Comparison of ENCODE assay signal across 8 mouse cellular contexts in genomic region chr4:105245479-105245944, GRCm38 (mm10).
DNase-seq lines count a peak whose midpoint lies in the region; ATAC-seq and TF ChIP-seq lines count a peak whose summit lies in the region.

No protein-coding gene starts in this region.

- 0 out of 2 replicates have a peak overlapping the region, but pooled peaks have one; percentile 8 for H3K4me2 ChIP-seq in CH12.LX (ENCODE audit: insufficient read depth, low read depth, poor library complexity, severe bottlenecking)
- peak overlapping the region; percentile 54 for H3K4me2 ChIP-seq in forebrain, embryonic 16.5 days (ENCODE audit: low read length)
- H3K4me2 ChIP-seq in neural tube, embryonic 15.5 days, result peak overlapping the region; percentile 60

- dilution Hi-C loops in CH12.LX (cut with MboI; ENCODE audit: extremely low pct_ligation_motif_present, extremely low pct_unique_long_range_greater_than_20kb, low sequenced_read_pairs), result no loop called here

- ATAC-seq in forebrain, embryonic 16.5 days, result peak; percentile 98
- ATAC-seq in neural tube, embryonic 15.5 days (ENCODE audit: low FRiP score), result peak; percentile 90

- no peak for TF ChIP-seq EP300 in CH12.LX (IDR thresholded peaks at IDR 0.05; ENCODE audit: low read length)

- H3K4me3 ChIP-seq in CH12.LX (replicated peaks in 1 of 3; ENCODE audit: low read depth in 2 of 3, low read length in 2 of 3, poor library complexity in 1 of 3), result no peak overlapping the region
- H3K4me3 ChIP-seq in forebrain, embryonic 16.5 days (replicated peaks; ENCODE audit: low read length), result peak overlapping the region; percentile 32
- peak overlapping the region; percentile 44 for H3K4me3 ChIP-seq in hindbrain, embryonic 10.5 days
- peak overlapping the region; percentile 30 for H3K4me3 ChIP-seq in neural tube, embryonic 15.5 days (replicated peaks)

- in situ Hi-C loops in CH12.LX (cut with MboI; ENCODE audit: low pct_ligation_motif_present, low pct_unique_long_range_greater_than_20kb, low sequenced_read_pairs), result no loop called here

- no peak for TF ChIP-seq CTCF in CH12.LX (conservative IDR thresholded peaks at IDR 0.05 in 1 of 2, IDR thresholded peaks at IDR 0.05 in 1 of 2; ENCODE audit: low read depth in 2 of 2, low read length in 2 of 2)

- H3K4me1 ChIP-seq in CH12.LX (ENCODE audit: control insufficient read depth in 1 of 2, insufficient read depth in 2 of 2), result peaks cover 4 to 29% of the 10 kb centered on the region in 2 experiments; a peak in 2 of 4 replicates
- H3K4me1 ChIP-seq in forebrain, embryonic 16.5 days (replicated peaks; ENCODE audit: control insufficient read depth, insufficient read depth, low read length), result peaks cover 12% of the 10 kb centered on the region
- peaks cover 23% of the 10 kb centered on the region for H3K4me1 ChIP-seq in hindbrain, embryonic 10.5 days (replicated peaks)
- H3K4me1 ChIP-seq in neural tube, embryonic 15.5 days, result peaks cover 13% of the 10 kb centered on the region

- H3K27me3 ChIP-seq in CH12.LX (replicated peaks), result no peaks in the 10 kb centered on the region
- H3K27me3 ChIP-seq in forebrain, embryonic 16.5 days (replicated peaks; ENCODE audit: control insufficient read depth, insufficient read depth, low read length), result no peaks in the 10 kb centered on the region
- peaks cover 26% of the 10 kb centered on the region for H3K27me3 ChIP-seq in hindbrain, embryonic 10.5 days (ENCODE audit: insufficient read depth, poor library complexity, severe bottlenecking)
- no peaks in the 10 kb centered on the region for H3K27me3 ChIP-seq in neural tube, embryonic 15.5 days (replicated peaks)

- DNase-seq in CH12.LX (ENCODE audit: extremely low read depth), result no peak
- DNase-seq in cerebellum, adult 18-20 months, result peak; percentile 7 to 9
- peak; percentile 74 for DNase-seq in hindbrain, embryonic 10.5 days (ENCODE audit: low spot score)
- peak; percentile 15 for DNase-seq in layer of hippocampus, adult 9-10 months (ENCODE audit: low spot score)
- peak; percentile 64 to 69 for DNase-seq in lung, adult 18-20 months
- peak; percentile 25 for DNase-seq in urinary bladder, postnatal 25 days (ENCODE audit: low spot score)

- H3K36me3 ChIP-seq in CH12.LX (replicated peaks in 1 of 2; ENCODE audit: control insufficient read depth in 1 of 2, insufficient read depth in 1 of 2, low read length in 1 of 2), result no peaks in the 10 kb centered on the region
- H3K36me3 ChIP-seq in forebrain, embryonic 16.5 days (ENCODE audit: control insufficient read depth, insufficient read depth), result no peaks in the 10 kb centered on the region
- no peaks in the 10 kb centered on the region for H3K36me3 ChIP-seq in hindbrain, embryonic 10.5 days
- no peaks in the 10 kb centered on the region for H3K36me3 ChIP-seq in neural tube, embryonic 15.5 days

- H3K27ac ChIP-seq in CH12.LX (ENCODE audit: insufficient read depth, low read depth), result no peak overlapping the region
- H3K27ac ChIP-seq in forebrain, embryonic 16.5 days (ENCODE audit: low read length), result peak overlapping the region; percentile 74
- H3K27ac ChIP-seq in hindbrain, embryonic 10.5 days, result peak overlapping the region; percentile 86
- H3K27ac ChIP-seq in neural tube, embryonic 15.5 days (replicated peaks), result peak overlapping the region; percentile 68

- no peak for TF ChIP-seq RAD21 in CH12.LX (IDR thresholded peaks at IDR 0.05; ENCODE audit: low read depth, low read length)

- WGBS in forebrain, embryonic 16.5 days, result 2% methylated on average over 18 of the region's 18 CpGs
- WGBS in hindbrain, embryonic 10.5 days, result 1% methylated on average over 18 of the region's 18 CpGs
- WGBS in neural tube, embryonic 15.5 days, result 2% methylated on average over 18 of the region's 18 CpGs

- TF ChIP-seq POLR2A in CH12.LX (IDR thresholded peaks at IDR 0.05; ENCODE audit: low read depth, low read length), result no peak

- H3K9ac ChIP-seq in CH12.LX (ENCODE audit: insufficient read depth, low read depth), result no peak overlapping the region
- H3K9ac ChIP-seq in forebrain, embryonic 16.5 days (replicated peaks; ENCODE audit: low read depth, low read length), result peak overlapping the region; percentile 68
- peak overlapping the region; percentile 47 for H3K9ac ChIP-seq in neural tube, embryonic 15.5 days (replicated peaks)

- no peaks in the 10 kb centered on the region for H3K79me2 ChIP-seq in CH12.LX (replicated peaks; ENCODE audit: control insufficient read depth, extremely low read depth, insufficient read depth, poor library complexity, severe bottlenecking)

- peaks cover 2% of the 10 kb centered on the region for H3K9me3 ChIP-seq in CH12.LX (replicated peaks; ENCODE audit: low read length)
- no peaks in the 10 kb centered on the region for H3K9me3 ChIP-seq in forebrain, embryonic 16.5 days (ENCODE audit: control insufficient read depth, low read length)
- H3K9me3 ChIP-seq in hindbrain, embryonic 10.5 days, result no peaks in the 10 kb centered on the region
- no peaks in the 10 kb centered on the region for H3K9me3 ChIP-seq in neural tube, embryonic 15.5 days (replicated peaks)

TF ChIP-seq in CH12.LX, 34 proteins besides CTCF, POLR2A, EP300 and RAD21:
- TF ChIP-seq POLR2AphosphoS2 (IDR thresholded peaks at IDR 0.05; ENCODE audit: low read depth, low read length), result no peak
- TF ChIP-seq USF1 (IDR thresholded peaks at IDR 0.05; ENCODE audit: low read depth, low read length), result no peak
- TF ChIP-seq TCF12 (IDR thresholded peaks at IDR 0.05; ENCODE audit: low read depth, low read length), result no peak
- TF ChIP-seq PAX5 (IDR thresholded peaks at IDR 0.05; ENCODE audit: low read length), result no peak
- TF ChIP-seq ETS1 (conservative IDR thresholded peaks at IDR 0.05; ENCODE audit: low read depth, low read length), result no peak
- TF ChIP-seq MAZ (IDR thresholded peaks at IDR 0.05; ENCODE audit: low read depth, low read length), result no peak
- no peak for TF ChIP-seq E2F4 (IDR thresholded peaks at IDR 0.05; ENCODE audit: insufficient replicate concordance, low read depth, low read length)
- no peak for TF ChIP-seq JUND (conservative IDR thresholded peaks at IDR 0.05; ENCODE audit: low read depth, low read length)
- no peak for TF ChIP-seq JUN (IDR thresholded peaks at IDR 0.05; ENCODE audit: insufficient read depth, low read depth, low read length)
- no peak for TF ChIP-seq CHD1 (IDR thresholded peaks at IDR 0.05; ENCODE audit: low read depth, low read length)

Comparison
In these comparisons a context has a peak if more than half of its experiments do, and no peak if none do; other contexts are left out.
1. H3K4me2 ChIP-seq: peak in every context shown above with its lines; median percentile 60 in neural tube, embryonic 15.5 days; 54 in forebrain, embryonic 16.5 days; 8 in CH12.LX.
2. H3K4me3 ChIP-seq: peak in forebrain, embryonic 16.5 days (single experiment), hindbrain, embryonic 10.5 days (single experiment) and neural tube, embryonic 15.5 days (single experiment); none in CH12.LX (0 of 3).